Mouse (Mus musculus) MEL (cell line): ENCODE measurements around the gene Rabgap1l. TPM values are rescaled to one million over a fixed set of nuclear protein-coding genes. Genes with fewer than 3 reads are reported as not detected.

Experiments used
- DNase-seq: peaks from one replicate; pipeline ENCODE4 v3.0.0; 2011; ENCODE audit warnings: low read depth, low spot score
- H3K27ac ChIP-seq: 2 replicates; pipeline ENCODE4 v1.5.1; 2012; ENCODE audit warnings: low read depth, mild to moderate bottlenecking, control low read depth, low read length, moderate library complexity; ENCODE audit not compliant: control insufficient read depth
- H3K27me3 ChIP-seq, 2 experiments: fragments of 150-350 bp in 1 of 2; sonication (generic) in 1 of 2; 2 replicates each; pipeline ENCODE4 v1.6.1; 2012; ENCODE audit warnings: low read length in 2 of 2, mild to moderate bottlenecking in 2 of 2, improper control_type of control experiment in 1 of 2, moderate library complexity in 1 of 2; ENCODE audit not compliant: insufficient read depth in 2 of 2, control insufficient read depth in 1 of 2
- H3K36me3 ChIP-seq, 2 experiments: 2 replicates each; pipeline ENCODE4 v1.6.1; 2012 to 2014; ENCODE audit warnings: low read length in 2 of 2, improper control_type of control experiment in 1 of 2, inconsistent platforms in 1 of 2, mild to moderate bottlenecking in 1 of 2; ENCODE audit not compliant: insufficient read depth in 2 of 2, control insufficient read depth in 1 of 2
- H3K4me1 ChIP-seq, 2 experiments: fragments of 150-350 bp in 1 of 2; sonication (generic) in 1 of 2; 2 replicates each; pipeline ENCODE4 v1.6.1; 2012; ENCODE audit warnings: low read length in 2 of 2, improper control_type of control experiment in 1 of 2, mild to moderate bottlenecking in 1 of 2; ENCODE audit not compliant: insufficient read depth in 2 of 2, control insufficient read depth in 1 of 2
- H3K4me3 ChIP-seq, 2 experiments: fragments of 150-350 bp in 1 of 2; sonication (generic) in 1 of 2; 2 replicates each; pipeline ENCODE4 v1.5.1; 2012; ENCODE audit warnings: low read depth in 2 of 2, low read length in 2 of 2, mild to moderate bottlenecking in 2 of 2, moderate library complexity in 2 of 2, control low read depth in 1 of 2, improper control_type of control experiment in 1 of 2; ENCODE audit not compliant: control insufficient read depth in 1 of 2, insufficient read depth in 1 of 2
- H3K79me2 ChIP-seq: 2 replicates; pipeline ENCODE4 v1.6.1; 2012; ENCODE audit warnings: mild to moderate bottlenecking, low read length, moderate library complexity; ENCODE audit not compliant: control insufficient read depth, poor library complexity, insufficient read depth
- H3K9ac ChIP-seq: 2 replicates; pipeline ENCODE4 v1.6.1; 2012; ENCODE audit warnings: low read depth, mild to moderate bottlenecking, control low read depth, low read length, moderate library complexity; ENCODE audit not compliant: control insufficient read depth, poor library complexity, severe bottlenecking
- H3K9me3 ChIP-seq: fragments of 150-350 bp; sonication (generic); replicated peaks from 2 replicates; pipeline ENCODE4 v1.6.1; 2012; ENCODE audit warnings: mild to moderate bottlenecking, low read length, improper control_type of control experiment, moderate library complexity; ENCODE audit not compliant: insufficient read depth
- BHLHE40 ChIP-seq: IDR thresholded peaks from 2 replicates; pipeline ENCODE4 v1.6.1; 2012; ENCODE audit warnings: low read depth, mild to moderate bottlenecking, inconsistent platforms, low read length, improper control_type of control experiment, borderline replicate concordance
- ELF1 ChIP-seq: IDR thresholded peaks from 2 replicates; pipeline ENCODE4 v1.6.1; 2014; ENCODE audit warnings: low read depth, mild to moderate bottlenecking, inconsistent platforms, low read length, improper control_type of control experiment, moderate library complexity
- EP300 ChIP-seq, 2 experiments: IDR thresholded peaks; 2 replicates each; pipeline ENCODE4 v1.6.1; 2011; ENCODE audit warnings: improper control_type of control experiment in 2 of 2, low read length in 2 of 2, low read depth in 1 of 2, mild to moderate bottlenecking in 1 of 2
- ETS1 ChIP-seq: IDR thresholded peaks from 2 replicates; pipeline ENCODE4 v1.6.1; 2012; ENCODE audit warnings: low read depth, mild to moderate bottlenecking, inconsistent platforms, low read length, improper control_type of control experiment, moderate library complexity
- GATA1 ChIP-seq: IDR thresholded peaks from 2 replicates; pipeline ENCODE4 v1.6.1; 2011; ENCODE audit warnings: low read depth, low read length, improper control_type of control experiment
- HCFC1 ChIP-seq: IDR thresholded peaks from 2 replicates; pipeline ENCODE4 v1.6.1; 2012; ENCODE audit warnings: low read depth, mild to moderate bottlenecking, inconsistent platforms, low read length, improper control_type of control experiment, moderate library complexity
- JUND ChIP-seq: IDR thresholded peaks from 2 replicates; pipeline ENCODE4 v1.6.1; 2011; ENCODE audit warnings: low read depth, mild to moderate bottlenecking, improper control_type of control experiment, low read length
- MAX ChIP-seq: IDR thresholded peaks from 2 replicates; pipeline ENCODE4 v1.6.1; 2011; ENCODE audit warnings: low read length, improper control_type of control experiment
- MAZ ChIP-seq: IDR thresholded peaks from 2 replicates; pipeline ENCODE4 v1.6.1; 2012; ENCODE audit warnings: low read depth, mild to moderate bottlenecking, inconsistent platforms, low read length, improper control_type of control experiment
- MXI1 ChIP-seq: IDR thresholded peaks from 2 replicates; pipeline ENCODE4 v1.6.1; 2011; ENCODE audit warnings: mild to moderate bottlenecking, low read depth, low read length, improper control_type of control experiment
- MYB ChIP-seq: IDR thresholded peaks from 2 replicates; pipeline ENCODE4 v1.6.1; 2011; ENCODE audit warnings: mild to moderate bottlenecking, low read depth, low read length, improper control_type of control experiment
- NELFE ChIP-seq: IDR thresholded peaks from 2 replicates; pipeline ENCODE4 v1.6.1; 2011; ENCODE audit warnings: low read depth, low read length, improper control_type of control experiment
- NRF1 ChIP-seq: IDR thresholded peaks from 2 replicates; pipeline ENCODE4 v1.6.1; 2014; ENCODE audit warnings: low read depth, mild to moderate bottlenecking, inconsistent platforms, low read length, improper control_type of control experiment, moderate library complexity; ENCODE audit not compliant: poor library complexity, insufficient read depth, severe bottlenecking
- POLR2AphosphoS2 ChIP-seq: IDR thresholded peaks from 2 replicates; pipeline ENCODE4 v1.6.1; 2011; ENCODE audit warnings: low read length, improper control_type of control experiment
- USF1 ChIP-seq: IDR thresholded peaks from 2 replicates; pipeline ENCODE4 v1.6.1; 2014; ENCODE audit warnings: low read depth, mild to moderate bottlenecking, inconsistent platforms, low read length, improper control_type of control experiment, moderate library complexity
- USF2 ChIP-seq, 2 experiments: IDR thresholded peaks; 2 replicates each; pipeline ENCODE4 v1.6.1; 2011 to 2012; ENCODE audit warnings: improper control_type of control experiment in 2 of 2, low read length in 2 of 2, borderline replicate concordance in 1 of 2, inconsistent platforms in 1 of 2, low read depth in 1 of 2, mild to moderate bottlenecking in 1 of 2; ENCODE audit not compliant: insufficient read depth in 1 of 2
- polyA plus RNA-seq, 2 experiments: library from polyadenylated mRNA; stranded (reverse) in 1 of 2; unstranded in 1 of 2; fragments of >175 nt in 1 of 2; fragments of >200 nt in 1 of 2; gene quantifications; 2 replicates each; pipeline versions ENCODE4 v1.2.1 to v1.2.4; 2012; ENCODE audit warnings: low replicate concordance in 2 of 2, low read depth in 1 of 2; ENCODE audit not compliant: insufficient read length in 2 of 2, insufficient read depth in 1 of 2, missing spikeins in 1 of 2
- total RNA-seq: library from RNA; depleted of rRNA; stranded (reverse); fragments of 300-350 nt; gene quantifications from 2 replicates; pipeline ENCODE4 v1.2.3, GENCODE M21; 2012

Gene Rabgap1l
- total and polyA plus RNA-seq, 3 experiments: 24.1 to 26.2 TPM; not detected in 1

GRCm38 (mm10) chr1:160263053-160263452 is 530.0 kb downstream of the Rabgap1l start:
- Histone ChIP-seq H3K9me3 (no peaks in the 10 kb centered on the region), H3K9ac (no peak overlapping the region), H3K27me3 (no peaks in the 10 kb centered on the region), H3K4me3 (no peak overlapping the region), H3K79me2 (no peaks in the 10 kb centered on the region; the same call in 1 of the 2 replicates), H3K27ac (no peak overlapping the region), H3K36me3 (peaks cover 0 to 13% of the 10 kb centered on the region in 2 experiments; a peak in 2 of 4 replicates), H3K4me1 (peaks cover 6 to 9% of the 10 kb centered on the region in 2 experiments; a peak in 3 of 4 replicates)
- TF ChIP-seq MAZ: no peak
- TF ChIP-seq EP300 (IDR thresholded peaks at IDR 0.05; ENCODE audit: low read depth in 1 of 2, low read length in 2 of 2): peak; percentile 9 to 47; a peak in 1 of 4 replicates
- peak; percentile 7; the same call in 1 of the 2 replicates for TF ChIP-seq USF1
- no peak for TF ChIP-seq NRF1
- peak; percentile 40; the same call in 1 of the 2 replicates for TF ChIP-seq GATA1
- TF ChIP-seq ETS1: peak; percentile 56
- peak; percentile 54; the same call in 1 of the 2 replicates for TF ChIP-seq BHLHE40
- DNase-seq: no peak

GRCm38 (mm10) chr1:160262415-160262814 is 530.6 kb downstream of the Rabgap1l start:
- no peak overlapping the region for H3K27ac ChIP-seq
- H3K4me3 ChIP-seq: no peak overlapping the region
- TF ChIP-seq USF2 (IDR thresholded peaks at IDR 0.05; ENCODE audit: borderline replicate concordance in 1 of 2, insufficient read depth in 1 of 2, low read depth in 1 of 2, low read length in 2 of 2): no peak
- TF ChIP-seq POLR2AphosphoS2: no peak
- no peak for TF ChIP-seq NELFE
- TF ChIP-seq MXI1: no peak
- no peak for TF ChIP-seq JUND
- TF ChIP-seq HCFC1: no peak
- no peak for TF ChIP-seq MAX
- TF ChIP-seq BHLHE40: no peak
- TF ChIP-seq ELF1: no peak
- no peak for TF ChIP-seq MYB
- TF ChIP-seq, all 39 proteins: peak for 0
- DNase-seq: no peak
- Histone ChIP-seq H3K9ac (no peak overlapping the region), H3K36me3 (peaks cover 0 to 8% of the 10 kb centered on the region in 2 experiments; a peak in 2 of 4 replicates), H3K79me2 (no peaks in the 10 kb centered on the region; the same call in 1 of the 2 replicates), H3K9me3 (no peaks in the 10 kb centered on the region), H3K27me3 (no peaks in the 10 kb centered on the region), H3K4me1 (peaks cover 6% of the 10 kb centered on the region in 2 experiments; a peak in 3 of 4 replicates)
